Mouse (Mus musculus) midbrain, postnatal 0 days (tissue): ENCODE data around the gene Psmd12. TPM values are rescaled to one million over a fixed set of nuclear protein-coding genes. Genes with fewer than 3 reads are reported as not detected.

ENCODE experiments used
- ATAC-seq: fragments of 200-750 bp; cut with Nextera tagmentation; 2 replicates; pipeline ENCODE4 v1.8.0; 2017; ENCODE audit warnings: moderate number of reproducible peaks, mild to moderate bottlenecking, moderate TSS enrichment, moderate library complexity; ENCODE audit not compliant: low FRiP score
- DNase-seq: peaks from one replicate; pipeline ENCODE4 v3.0.0-alpha.2; 2015; ENCODE audit warnings: low spot score
- H3K27ac ChIP-seq: fragments of 300-500 bp; sonication (generic); 2 replicates; pipeline ENCODE4 v1.5.1; 2014; ENCODE audit warnings: low read depth, mild to moderate bottlenecking, low read length, mixed read lengths
- H3K27me3 ChIP-seq: fragments of 300-500 bp; sonication (generic); 2 replicates; pipeline ENCODE4 v1.6.1; 2014; ENCODE audit warnings: low read length, control low read depth, mixed read lengths; ENCODE audit not compliant: insufficient read depth
- H3K36me3 ChIP-seq: fragments of 300-500 bp; sonication (generic); 2 replicates; pipeline ENCODE4 v1.6.1; 2014; ENCODE audit warnings: low read length, control low read depth, mixed read lengths; ENCODE audit not compliant: insufficient read depth
- H3K4me1 ChIP-seq: fragments of 300-500 bp; sonication (generic); 2 replicates; pipeline ENCODE4 v1.6.1; 2014; ENCODE audit warnings: mild to moderate bottlenecking, control low read depth, antibody characterized with exemption, low read length, mixed read lengths; ENCODE audit not compliant: insufficient read depth
- H3K4me2 ChIP-seq: fragments of 300-500 bp; sonication (generic); 2 replicates; pipeline ENCODE4 v1.6.1; 2014; ENCODE audit warnings: low read depth, mild to moderate bottlenecking, low read length, mixed read lengths; ENCODE audit not compliant: poor library complexity, severe bottlenecking
- H3K4me3 ChIP-seq: fragments of 300-500 bp; sonication (generic); 2 replicates; pipeline ENCODE4 v1.5.1; 2014; ENCODE audit warnings: low read depth, mild to moderate bottlenecking, low read length, moderate library complexity
- H3K9ac ChIP-seq: fragments of 300-500 bp; sonication (generic); replicated peaks from 2 replicates; pipeline ENCODE4 v1.6.1; 2014; ENCODE audit warnings: mild to moderate bottlenecking, low read length, moderate library complexity, mixed read lengths; ENCODE audit not compliant: poor library complexity, severe bottlenecking
- H3K9me3 ChIP-seq: fragments of 300-500 bp; sonication (generic); 2 replicates; pipeline ENCODE4 v1.6.1; 2016; ENCODE audit warnings: low read length, control low read depth
- CTCF ChIP-seq: IDR thresholded peaks from 2 replicates; pipeline ENCODE4 v1.5.1; 2016; ENCODE audit warnings: antibody characterized with exemption, mild to moderate bottlenecking
- WGBS: fragments of 180-500 bp; shearing (Covaris S2); extraction: QIAGEN DNeasy Blood & Tissue Kit; methylation state at CpG from one replicate; pipeline ENCODE4 v1.1.7; 2014; 5-methylcytosine and 5-hydroxymethylcytosine counted together
- polyA plus RNA-seq: library from polyadenylated mRNA; unstranded; fragments of >200 nt; fragmentation: Nextera tagmentation; extraction: Ambion mirVana; gene quantifications from 2 replicates; pipeline ENCODE4 v1.2.1, GENCODE M21; 2015
- total RNA-seq: library from RNA; depleted of rRNA; stranded (reverse); fragments of >200 nt; gene quantifications from 2 replicates; pipeline ENCODE4 v1.2.3, GENCODE M21; 2014; rRNA removed

Psmd12 gene
- total and polyA plus RNA-seq, 2 experiments from 2014 or later, result 39.6 to 156 TPM

DNA sequence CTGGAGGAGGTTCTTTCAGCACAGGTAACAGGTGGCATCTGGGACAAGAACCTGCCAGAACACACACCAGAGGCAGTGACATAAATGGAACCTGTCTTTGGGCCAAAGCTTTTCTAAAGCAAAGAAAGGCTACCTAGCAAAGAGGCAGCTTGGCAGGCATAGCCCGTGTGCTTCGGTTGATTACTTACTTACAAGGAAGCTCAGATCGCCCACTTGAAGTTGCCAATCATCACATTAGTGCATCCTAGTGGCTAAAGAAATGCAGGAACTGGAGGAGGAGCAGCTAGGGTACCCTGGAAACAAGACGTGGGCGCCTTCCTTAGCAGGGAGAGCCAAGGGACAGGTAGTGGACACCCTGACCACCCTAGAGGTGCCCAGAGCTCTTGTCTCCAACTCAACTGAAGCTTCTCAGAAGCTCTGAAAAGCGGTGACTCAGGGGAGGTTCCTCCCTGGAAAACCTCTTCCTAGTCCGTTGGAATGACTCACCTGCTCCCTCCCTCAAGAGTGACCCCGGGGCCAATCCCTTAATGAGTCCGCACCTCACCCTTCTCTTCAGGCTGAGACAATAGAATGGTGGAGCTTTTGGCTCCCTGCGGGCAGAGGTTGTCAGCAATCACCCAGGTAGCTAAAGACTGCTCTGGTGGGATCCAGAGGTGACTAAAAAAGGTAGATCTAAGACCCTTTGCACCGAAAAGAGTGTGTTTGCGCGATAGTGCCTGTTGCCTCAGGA, 66.6 kb downstream of the Psmd12 start:
- 28% methylated on average over 13 of the region's 13 CpGs for WGBS
- DNase-seq, result no peak
- no peak for TF ChIP-seq CTCF
- ATAC-seq, result no peak
- Histone ChIP-seq H3K4me3 (peak overlapping the region; percentile 95), H3K27me3 (no peaks in the 10 kb centered on the region), H3K9me3 (no peaks in the 10 kb centered on the region), H3K27ac (no peak overlapping the region), H3K9ac (no peak overlapping the region), H3K36me3 (0 out of 2 replicates have a peak, but pooled peaks cover 2% of the 10 kb centered on the region), H3K4me2 (peak overlapping the region; percentile 99), H3K4me1 (peaks cover 4% of the 10 kb centered on the region; the same call in 1 of the 2 replicates)

DNA sequence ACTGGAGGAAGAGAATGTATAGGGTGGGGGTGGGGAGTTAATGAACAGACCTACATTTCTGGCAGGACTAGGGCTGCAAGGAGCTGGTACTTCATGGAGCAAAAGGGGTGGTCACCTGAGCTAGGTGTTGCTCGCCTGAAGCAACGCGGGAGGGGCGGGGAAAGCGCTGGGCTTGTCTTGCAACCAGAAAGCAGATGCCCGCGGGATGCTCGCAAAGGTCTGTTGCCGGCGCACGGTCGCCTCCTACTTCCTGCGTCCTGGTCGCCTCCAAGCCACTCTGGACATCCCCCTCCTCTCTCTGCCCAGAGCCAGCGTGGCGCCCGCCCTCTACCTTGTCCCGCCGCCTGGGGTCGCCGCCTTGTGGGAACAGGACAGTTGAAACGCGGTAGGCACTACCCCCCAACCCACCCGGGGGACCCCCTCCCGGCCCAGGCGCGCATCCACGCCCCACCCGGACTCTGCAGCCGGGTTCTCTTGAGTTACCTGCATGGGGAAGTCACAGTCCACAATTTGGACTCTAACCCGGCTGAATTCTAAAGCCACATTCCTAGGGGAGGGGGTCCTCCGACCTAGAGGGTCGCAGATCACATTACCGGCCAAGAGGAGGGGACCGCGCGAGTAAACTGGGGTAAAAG, 67.5 kb downstream of the Psmd12 start:
- peaks cover 4% of the 10 kb centered on the region; the same call in 1 of the 2 replicates for H3K4me1 ChIP-seq
- peak overlapping the region; percentile 72 for H3K9ac ChIP-seq
- no peaks in the 10 kb centered on the region for H3K27me3 ChIP-seq
- ATAC-seq (0 out of 2 replicates have a peak, but pooled peaks have one; percentile 34), DNase-seq (peak; percentile 5)
- under 1% methylated on average over 36 of the region's 37 CpGs for WGBS
- H3K4me3 ChIP-seq, result peak overlapping the region; percentile 95
- peaks cover 7% of the 10 kb centered on the region; the same call in 1 of the 2 replicates for H3K36me3 ChIP-seq
- H3K27ac ChIP-seq, result no peak overlapping the region
- no peaks in the 10 kb centered on the region for H3K9me3 ChIP-seq
- 0 out of 2 replicates have a peak, but pooled peaks have one; percentile 19 for TF ChIP-seq CTCF
- peak overlapping the region; percentile 99 for H3K4me2 ChIP-seq

DNA sequence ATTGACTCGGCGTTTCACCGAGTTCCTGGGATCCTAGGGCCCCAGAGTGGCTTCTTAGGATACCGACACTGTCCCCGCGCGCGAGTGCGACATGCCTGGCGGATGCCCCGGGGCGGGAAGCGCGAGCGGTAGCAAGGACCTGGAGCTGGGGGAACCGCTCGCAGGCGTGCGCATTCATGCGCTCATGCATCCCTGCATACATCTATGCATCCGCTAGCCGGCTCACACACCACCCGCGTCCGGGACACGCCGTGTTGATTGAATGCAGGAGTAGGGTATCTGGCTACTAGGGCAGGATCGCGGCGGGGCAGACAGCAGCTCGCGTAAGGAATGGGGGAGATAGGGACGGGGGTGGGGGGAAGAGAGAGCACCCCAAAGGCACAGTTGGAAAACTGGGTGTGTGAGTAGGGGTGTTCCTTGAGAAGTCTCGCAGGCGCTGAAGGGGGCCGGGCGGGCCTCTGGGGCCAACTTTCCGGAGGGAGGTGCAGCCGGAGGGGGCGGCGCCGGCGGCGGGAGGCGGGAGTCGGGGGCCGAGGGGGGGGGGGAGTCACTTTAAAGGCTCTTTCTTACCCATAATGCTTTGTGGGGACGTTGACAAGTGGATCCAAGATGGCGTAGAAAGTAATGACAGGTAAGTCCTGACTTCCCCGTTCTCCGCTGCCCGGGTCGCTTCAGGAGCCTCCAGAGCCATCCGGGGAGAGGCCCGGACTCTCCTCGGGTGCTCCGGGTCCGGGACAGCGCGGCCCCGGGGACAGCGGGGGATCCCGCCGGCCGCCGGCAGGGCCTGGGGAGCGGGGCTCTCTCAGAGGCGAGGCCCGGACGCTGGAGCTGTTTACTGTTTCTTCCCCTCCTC, 68.3 kb downstream of the Psmd12 start, which contains the start of gene Helz:
Gene Helz (plus strand): TSS at position 580 of the 853 bp plus-strand sequence.
- under 1% methylated on average over 66 of the region's 70 CpGs for WGBS
- Histone ChIP-seq H3K4me2 (peak within 1 kb of the TSS; percentile 99), H3K4me3 (peak within 1 kb of the TSS; percentile 95), H3K27ac (peak within 1 kb of the TSS; percentile 75), H3K36me3 (peaks cover 7% of the 10 kb centered on the region; the same call in 1 of the 2 replicates), H3K9ac (peak within 1 kb of the TSS; percentile 72), H3K27me3 (no peaks in the 10 kb centered on the region), H3K9me3 (no peaks in the 10 kb centered on the region), H3K4me1 (peaks cover 4% of the 10 kb centered on the region; the same call in 1 of the 2 replicates)
- TF ChIP-seq CTCF, result no peak
- ATAC-seq (peak; percentile 73), DNase-seq (peak; percentile 82)

DNA sequence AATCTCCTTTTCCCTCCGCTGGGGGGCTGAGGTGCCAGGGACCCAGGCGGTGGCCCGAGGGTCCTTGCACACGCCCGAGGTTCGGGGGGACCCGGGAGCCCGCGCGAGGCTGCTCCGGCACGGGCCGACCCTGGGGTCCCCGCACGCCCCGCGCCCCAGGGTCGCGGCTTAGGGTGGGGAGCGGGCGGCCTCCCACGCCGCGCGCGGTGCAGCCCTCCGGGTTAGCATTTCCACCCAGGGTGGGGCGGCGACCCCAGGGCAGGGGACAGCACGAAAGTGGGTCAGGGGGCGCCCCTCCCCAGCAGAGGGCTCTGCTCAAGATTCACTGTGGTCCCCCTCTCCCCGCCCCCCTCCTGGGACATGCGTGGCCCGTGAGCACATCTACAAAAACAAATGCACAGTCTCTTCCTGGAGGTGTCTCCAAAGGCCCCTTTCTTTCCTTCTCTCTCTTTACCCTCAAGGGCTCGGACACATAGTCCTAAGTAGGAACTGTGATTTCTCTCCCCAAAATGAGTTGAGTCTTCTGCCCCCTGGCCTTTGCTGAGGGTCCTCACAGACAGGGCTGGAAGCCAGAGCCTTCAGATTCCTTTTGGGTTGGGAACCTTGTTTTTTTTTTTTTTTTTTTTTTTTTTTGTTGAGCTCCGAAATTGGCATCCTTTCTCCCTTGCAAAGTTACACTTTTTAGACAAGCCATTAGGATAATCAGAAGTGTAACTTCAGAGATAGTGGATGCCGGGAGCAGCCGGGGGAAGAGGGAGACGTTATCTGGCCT, 69.1 kb downstream of the Psmd12 start:
- ATAC-seq, result peak; percentile 52
- peak overlapping the region; percentile 72 for H3K9ac ChIP-seq
- H3K36me3 ChIP-seq, result peaks cover 7% of the 10 kb centered on the region; the same call in 1 of the 2 replicates
- peak; percentile 28; the same call in 1 of the 2 replicates for TF ChIP-seq CTCF
- no peaks in the 10 kb centered on the region for H3K9me3 ChIP-seq
- H3K27me3 ChIP-seq, result no peaks in the 10 kb centered on the region
- H3K4me2 ChIP-seq, result peak overlapping the region; percentile 99
- H3K4me3 ChIP-seq, result peak overlapping the region; percentile 95
- 5% methylated on average over 38 of the region's 39 CpGs for WGBS
- peaks cover 4% of the 10 kb centered on the region; the same call in 1 of the 2 replicates for H3K4me1 ChIP-seq
- peak; percentile 9 for DNase-seq
- peak overlapping the region; percentile 75 for H3K27ac ChIP-seq

Other genes starting within 250 kb of the Psmd12 start
- 54.8 and 56.5 TPM in 2 replicates for gene Pitpnc1, start 8.8 kb upstream of the Psmd12 start, total RNA-seq
- 50.5 and 54.0 TPM in 2 replicates for gene Pitpnc1, start 8.8 kb upstream of the Psmd12 start, polyA plus RNA-seq
- gene Helz, start 68.4 kb downstream of the Psmd12 start, total RNA-seq, result 15.9 and 20.4 TPM in 2 replicates
- gene Helz, start 68.4 kb downstream of the Psmd12 start, polyA plus RNA-seq, result 8.4 and 8.9 TPM in 2 replicates
- 0.94 and 1.8 TPM in 2 replicates for gene Cacng1, start 237.0 kb downstream of the Psmd12 start, total RNA-seq
- 1.1 and 1.2 TPM in 2 replicates for gene Cacng1, start 237.0 kb downstream of the Psmd12 start, polyA plus RNA-seq